Mouse (Mus musculus) ovary, postnatal 36 days (tissue): ENCODE results near the gene Pou4f2.

Experiments used
- DNase-seq: peaks from one replicate; pipeline ENCODE4 v3.0.0; 2022; ENCODE audit warnings: low spot score, mixed read lengths

Pou4f2 gene

DNA sequence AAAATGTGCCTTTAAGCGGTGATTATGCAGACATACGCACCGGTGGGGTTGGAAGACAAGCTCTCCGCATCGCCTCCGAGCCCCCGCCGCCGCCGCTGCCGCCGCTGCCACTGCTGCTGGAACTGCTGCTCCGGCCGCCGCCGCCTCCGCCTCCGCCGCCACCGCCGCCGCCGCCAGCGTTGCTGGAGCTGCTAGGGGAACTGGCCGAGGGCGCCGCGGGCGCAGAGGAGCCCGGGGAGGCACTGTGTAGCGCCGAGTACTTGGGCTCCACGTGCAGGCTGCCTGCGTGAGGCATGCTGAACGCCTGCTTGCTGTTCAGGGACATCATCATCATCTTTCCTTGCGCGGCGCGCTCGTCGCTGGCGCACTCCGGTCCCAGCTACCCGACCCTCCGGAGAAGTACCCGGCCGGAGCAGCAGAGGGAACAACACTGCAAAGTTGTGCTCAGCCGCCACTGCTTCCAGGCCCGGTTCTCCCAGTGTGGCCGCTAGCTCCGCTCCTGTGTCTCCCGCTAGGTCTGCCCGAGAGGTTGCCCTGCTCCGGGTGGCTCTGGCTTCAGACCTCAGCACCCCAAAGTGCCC lies at the start of gene Pou4f2:
Gene Pou4f2 (minus strand): TSS at position 575 of the 581 bp plus-strand sequence.
- DNase-seq, result peak; percentile 45

DNA sequence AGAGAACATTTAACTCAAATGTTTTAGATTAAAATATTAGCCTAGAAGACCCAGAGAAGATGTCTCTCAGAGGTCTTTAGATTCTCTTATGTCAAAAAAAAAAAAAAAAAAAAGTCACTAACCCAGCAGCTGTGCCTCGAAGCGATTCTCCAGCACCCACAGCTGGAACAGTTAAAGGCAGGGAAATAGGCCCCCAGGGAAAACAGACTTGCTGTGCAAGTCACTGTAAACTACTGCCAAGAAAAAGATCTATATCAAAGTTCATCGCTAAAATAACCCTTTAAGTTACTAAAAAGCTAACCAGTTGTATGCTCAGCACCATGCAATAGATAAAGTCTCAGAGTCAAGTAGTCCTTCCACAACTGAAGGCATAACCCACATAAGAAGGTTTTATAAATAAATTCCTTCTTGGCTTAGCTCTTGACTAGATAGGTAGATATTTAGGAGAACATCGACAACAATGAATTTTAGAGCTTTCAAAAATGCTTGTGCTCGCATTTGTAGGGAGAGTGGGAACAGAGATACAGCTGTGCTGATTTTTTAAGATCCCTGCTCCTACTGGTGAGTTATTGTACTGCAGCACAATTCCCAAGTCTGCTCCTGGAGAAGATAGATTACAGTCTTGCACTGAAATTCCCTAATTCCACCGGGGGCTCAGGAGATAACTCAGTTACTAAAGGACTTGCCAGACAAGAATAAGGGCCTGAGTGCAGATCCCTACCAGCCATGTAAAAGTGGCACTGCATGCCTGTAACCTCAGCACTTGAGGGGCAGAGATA lies 40.8 kb upstream of the Pou4f2 start:
- no peak for DNase-seq

DNA sequence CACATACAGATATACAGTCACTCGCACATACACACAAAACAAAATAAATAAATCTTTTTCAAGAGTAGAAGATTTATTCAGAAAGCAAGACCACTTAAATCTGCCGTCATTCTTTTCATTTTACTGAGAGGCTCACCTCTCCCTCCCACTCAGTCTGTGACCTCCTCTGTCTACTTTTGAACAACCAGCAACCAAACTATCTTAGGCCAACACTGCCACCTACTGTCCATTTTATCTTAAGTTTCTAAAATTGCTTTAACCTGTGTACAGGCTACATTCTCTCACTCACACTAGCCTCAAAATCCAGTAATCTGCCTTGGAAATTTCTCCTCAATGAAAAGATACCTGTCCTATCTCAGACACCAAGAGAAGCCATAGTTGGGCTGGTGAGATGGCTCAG lies 31.4 kb upstream of the Pou4f2 start:
- no peak for DNase-seq

DNA sequence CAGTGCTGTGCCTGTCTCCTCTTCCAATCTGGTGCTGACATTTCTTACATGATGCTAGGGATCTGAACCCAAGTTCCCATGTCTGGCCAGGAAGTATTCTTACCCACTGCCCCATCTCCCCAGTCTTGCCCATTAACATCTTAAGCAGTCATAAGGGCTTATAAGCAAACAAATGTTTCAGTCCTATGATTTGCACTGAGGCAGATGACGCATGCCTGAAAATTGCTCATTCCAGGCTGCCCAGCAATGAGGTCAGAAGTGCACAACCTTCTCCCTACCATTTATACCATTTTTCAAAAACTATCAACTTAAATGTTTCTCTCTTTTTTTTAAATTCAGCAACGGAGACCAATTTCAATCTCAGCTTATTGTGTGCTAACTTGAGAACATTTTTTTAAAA lies 27.5 kb upstream of the Pou4f2 start:
- no peak for DNase-seq

DNA sequence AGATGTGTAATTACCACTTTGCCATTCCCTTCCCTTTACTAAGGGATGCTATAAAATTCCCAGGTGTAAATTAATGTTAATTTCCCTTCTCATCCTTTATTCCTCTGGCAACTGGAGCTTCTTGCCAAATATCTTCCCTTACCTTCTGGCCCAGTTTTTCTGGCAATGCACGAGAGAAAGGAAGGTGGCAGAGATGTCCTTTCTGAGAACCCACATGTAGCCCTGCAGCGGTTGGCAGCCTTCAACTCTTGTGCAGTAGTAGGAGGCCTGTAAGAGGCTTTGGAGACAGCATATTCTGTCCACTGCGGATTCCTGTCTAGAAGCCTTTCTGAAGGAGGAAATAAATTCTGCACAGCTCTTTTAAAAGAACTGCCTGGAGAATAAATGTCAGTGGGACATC lies 20.0 kb upstream of the Pou4f2 start:
- no peak for DNase-seq

DNA sequence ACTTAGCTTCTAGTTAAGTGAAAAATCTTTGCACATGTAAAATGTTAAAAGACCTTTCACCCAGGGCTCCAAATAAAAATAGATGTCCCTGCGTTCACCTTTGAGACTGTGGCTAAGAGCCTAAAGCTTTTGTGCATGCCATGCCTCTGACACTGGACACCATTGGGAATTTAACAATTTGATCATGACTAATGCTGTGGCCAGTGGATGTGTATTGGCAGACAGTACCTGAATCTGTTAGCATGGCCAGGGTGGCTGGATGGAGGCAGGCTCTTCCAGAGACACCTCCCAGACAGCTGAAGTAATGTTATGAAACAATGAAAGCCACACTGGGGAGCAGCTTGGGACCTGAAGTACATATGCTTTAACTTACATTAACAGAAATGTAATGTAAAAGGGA lies 6.3 kb upstream of the Pou4f2 start:
- no peak for DNase-seq

DNA sequence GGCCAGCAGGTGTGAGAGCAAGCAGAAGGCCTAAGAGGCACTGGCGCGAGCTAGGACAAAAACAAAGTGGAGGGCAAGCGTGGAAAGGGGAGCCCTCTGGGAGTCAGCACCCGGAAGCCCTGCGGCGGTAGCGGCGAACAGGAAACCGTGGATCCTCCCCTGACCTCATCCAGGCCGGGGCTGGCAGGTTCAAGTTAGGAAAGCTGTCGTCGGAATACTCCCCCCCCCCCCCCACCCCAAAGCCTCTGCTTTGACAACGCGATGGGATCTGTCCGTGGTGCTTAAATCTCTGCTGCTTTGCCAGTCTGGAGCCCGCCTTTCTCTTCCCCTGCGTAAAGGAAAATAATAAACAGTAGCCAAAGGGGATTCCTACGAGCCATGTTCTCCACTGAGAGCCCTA lies 1.7 kb upstream of the Pou4f2 start:
- DNase-seq, result peak; percentile 50

DNA sequence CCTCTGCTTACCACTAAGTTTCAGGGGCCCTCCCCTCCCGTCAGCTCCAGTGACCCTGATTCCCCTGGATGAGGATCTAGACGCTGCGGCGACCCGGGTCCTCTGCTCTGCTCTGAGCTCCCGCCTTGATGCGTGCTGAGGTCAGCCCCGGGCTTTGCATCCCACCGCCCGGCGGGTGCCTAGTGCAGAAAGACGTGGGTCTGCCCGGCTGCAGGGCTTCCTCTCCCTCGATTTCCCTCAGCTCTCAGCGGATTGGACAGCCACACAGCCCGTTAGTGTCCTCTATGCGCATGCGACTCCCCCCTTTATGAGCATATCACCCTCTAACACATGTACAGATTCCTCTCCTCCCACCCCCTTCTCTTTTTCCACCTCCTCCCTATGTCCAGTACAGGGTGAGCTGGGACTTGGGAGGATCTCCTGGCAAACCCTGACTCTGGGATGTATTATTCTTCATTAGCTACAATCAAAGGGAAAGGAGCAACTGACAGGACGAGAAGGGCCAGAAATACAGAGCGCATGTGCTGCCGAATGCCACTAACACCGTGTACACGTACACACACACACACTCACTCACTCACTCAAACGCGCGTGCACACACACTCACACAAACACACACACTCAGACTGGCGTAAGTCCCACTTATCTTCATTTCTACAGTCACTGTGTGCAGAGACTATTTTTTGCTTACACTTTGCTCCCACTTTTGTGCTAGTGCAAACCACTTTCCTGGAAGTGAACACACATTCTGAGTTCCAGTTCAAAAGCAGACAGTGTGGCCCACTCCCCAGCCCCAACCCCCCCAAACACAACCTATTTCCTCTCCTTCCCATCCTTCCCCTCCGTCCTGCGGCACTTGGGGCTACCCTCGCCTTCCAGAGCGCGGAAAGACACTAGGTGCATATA lies 948 bp upstream of the Pou4f2 start:
- DNase-seq, result no peak

DNA sequence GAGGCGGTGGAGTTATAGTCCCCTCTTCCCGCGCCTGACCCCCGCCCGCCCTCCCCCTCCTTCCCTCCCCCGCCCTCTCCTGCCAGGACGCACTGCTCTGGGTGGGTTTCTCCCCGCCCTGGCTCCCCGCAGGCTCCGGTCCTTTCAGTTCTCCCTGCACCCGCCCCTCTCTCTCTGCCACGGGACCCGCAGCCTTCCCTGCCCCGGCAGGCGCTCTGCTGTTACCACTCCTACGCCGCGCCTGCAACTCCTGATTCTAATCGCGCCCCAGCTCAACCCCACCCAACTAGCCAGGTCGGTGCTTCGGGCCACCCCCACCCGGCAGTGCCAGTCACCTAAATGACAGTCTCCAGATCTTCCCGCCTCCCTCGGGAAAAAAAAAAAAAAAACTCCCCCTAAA lies 216 bp upstream of the Pou4f2 start:
- DNase-seq, result no peak

DNA sequence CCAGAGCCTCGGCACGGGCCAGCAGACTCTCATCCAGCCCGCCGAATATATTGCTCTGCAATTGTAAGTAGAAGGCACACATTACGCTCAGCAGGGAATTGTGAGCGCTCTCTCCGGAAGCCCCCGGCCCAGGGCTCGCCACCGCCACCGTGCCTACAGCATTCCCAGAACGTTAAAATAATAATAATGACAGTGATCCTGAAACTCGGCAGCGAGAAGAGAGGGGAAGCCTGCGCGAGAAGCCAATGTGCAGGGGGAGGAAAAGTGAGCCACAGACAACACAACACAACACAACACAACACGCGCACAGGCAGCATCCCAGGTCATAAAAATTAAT lies 853 bp downstream of the Pou4f2 start:
- DNase-seq, result no peak

DNA sequence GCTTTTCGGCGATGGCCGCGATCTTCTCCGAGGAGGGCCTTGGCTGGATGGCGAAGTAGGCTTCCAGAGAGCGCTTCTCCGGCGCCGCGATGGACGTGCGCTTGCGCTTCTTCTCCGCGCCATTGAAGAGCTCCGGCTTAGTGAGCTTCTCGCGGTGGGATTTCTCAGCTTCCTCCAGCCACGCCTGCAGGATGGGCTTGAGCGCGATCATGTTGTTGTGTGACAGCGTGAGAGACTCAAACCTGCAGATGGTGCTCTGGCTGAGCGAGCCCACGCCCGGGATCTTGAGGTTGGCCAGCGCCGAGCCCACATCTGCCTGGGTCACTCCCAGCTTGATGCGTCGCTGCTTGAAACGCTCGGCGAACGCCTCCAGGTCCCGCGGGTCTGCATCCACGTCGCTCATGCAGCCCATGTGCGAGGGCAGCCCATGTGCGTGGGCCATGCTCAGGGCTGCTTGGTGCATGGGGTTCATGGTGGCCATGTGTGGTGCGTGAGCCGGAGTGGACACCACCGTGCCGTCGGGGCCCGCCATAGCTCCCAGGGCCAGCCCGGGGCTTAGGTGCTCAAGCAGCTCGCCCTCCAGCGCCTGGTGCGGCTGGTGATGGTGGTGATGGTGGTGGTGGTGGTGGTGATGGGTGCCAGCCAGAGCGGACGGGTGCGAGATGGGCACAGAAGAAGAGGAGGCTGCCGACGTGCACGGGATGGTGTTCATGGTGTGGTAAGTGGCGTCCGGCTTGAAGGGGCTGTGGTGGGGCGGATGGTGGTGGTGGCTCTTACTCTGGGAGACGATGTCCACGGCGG lies 1.4 kb downstream of the Pou4f2 start:
- DNase-seq, result no peak

DNA sequence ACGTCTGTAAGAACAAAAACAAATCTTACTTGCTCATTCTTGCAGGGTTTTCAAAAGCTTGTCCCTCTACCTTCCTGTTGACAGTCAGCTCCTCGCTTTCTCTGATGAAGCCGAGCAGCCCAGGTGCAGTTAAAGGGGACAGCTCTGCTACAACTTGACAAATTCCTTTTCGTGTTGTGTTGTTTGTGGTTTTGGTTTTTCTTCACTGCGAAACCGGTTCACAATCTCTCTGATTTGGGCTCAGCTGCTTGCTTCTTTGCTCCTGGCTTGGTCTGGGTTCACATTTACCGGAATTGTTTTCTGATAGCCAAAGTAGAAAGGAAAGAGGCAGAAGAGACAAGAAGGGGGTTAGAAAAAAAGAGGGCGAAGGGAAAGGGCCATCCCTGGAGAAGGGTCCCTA lies 2.1 kb downstream of the Pou4f2 start:
- no peak for DNase-seq

DNA sequence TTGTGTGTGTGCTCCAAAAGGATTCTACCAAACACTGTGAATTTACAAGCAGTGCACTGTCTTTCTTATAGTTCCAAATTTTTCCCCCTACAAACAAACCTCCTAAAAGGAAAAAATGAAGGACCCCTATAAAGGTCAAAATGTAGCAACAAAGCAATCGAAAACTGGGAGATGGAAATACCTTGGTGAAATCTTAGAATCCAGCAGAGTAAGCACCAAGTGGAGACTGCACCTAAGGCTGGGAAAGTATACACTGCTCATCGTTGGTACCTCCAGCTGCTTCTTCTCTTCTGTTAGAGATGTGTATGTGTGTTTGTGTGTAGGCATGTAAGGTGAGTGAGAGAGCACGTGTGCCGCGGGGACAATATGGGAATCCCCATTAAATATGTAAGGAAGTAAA lies 3.1 kb downstream of the Pou4f2 start:
- no peak for DNase-seq

DNA sequence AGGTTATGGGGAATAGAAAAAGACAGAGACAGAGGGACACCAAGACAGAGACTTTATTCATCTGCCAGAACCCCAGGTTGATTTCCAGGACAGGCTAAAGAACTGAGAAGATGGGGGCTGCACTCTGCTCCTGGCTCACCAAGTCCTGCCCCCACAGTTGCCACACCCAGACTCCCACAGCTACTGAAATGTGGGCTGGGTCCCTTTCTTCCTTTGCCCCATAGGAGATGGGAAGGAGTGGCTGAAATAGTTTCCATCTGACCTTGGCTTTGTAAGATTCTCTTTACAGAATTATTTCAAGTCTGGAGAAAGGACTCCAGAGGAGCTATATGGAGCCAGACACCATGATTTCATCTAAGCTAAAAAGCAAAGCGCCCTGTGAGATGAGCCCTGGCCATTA lies 4.0 kb downstream of the Pou4f2 start:
- DNase-seq, result no peak

DNA sequence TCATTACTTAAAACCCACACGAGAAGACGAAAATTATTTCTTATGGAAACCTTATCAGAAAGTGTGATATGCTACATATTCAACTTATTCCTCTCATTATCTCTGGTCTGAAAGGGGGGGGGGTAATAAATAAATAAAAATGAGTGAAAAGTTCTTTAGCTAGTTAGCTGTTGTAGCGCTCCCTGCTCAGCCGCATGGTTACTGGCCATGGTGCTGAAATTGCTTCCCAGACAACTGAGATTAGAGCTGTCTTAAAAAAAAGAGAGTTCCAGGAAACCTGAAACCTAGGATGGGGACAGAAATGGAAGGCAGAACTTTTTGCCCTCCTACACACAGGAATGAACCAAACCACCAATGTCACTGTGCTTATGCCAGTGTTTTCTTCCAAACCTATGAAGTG lies 5.1 kb downstream of the Pou4f2 start:
- peak; percentile 49 for DNase-seq

DNA sequence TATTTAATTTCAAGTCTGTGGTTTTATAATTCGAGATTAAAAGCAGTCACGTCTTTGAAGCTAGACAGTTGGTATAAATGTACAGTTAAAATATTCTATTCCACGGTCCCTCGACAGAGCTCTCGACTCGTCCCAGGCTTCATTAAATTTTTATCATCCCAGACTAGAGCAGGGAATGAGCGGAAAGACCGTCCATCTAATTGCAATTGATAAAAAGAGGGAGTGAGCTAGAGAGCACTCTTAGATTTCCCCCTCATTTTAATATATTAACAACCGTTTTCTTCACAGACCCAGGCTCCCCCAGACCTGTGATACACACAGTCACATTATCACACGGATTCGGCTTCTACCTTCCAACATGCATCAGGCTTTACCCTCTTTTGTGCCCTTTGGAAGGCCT lies 8.3 kb downstream of the Pou4f2 start:
- no peak for DNase-seq

DNA sequence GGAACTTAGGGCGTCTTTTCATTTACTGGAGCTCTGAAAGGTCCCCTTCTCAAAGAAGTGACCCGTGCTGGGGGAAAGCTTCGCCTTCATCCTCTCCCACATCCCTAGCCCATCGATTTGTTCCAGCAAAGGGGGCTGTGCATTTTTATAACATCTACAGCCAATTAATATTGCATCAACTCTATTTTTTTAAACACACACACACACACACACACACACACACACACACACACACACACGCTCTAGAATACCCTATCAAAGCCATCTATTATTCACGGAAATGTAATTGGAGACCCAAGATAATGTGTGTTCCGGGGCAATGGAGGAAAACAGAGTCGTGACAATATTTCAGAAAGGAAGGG lies 8.7 kb downstream of the Pou4f2 start:
- DNase-seq, result no peak

DNA sequence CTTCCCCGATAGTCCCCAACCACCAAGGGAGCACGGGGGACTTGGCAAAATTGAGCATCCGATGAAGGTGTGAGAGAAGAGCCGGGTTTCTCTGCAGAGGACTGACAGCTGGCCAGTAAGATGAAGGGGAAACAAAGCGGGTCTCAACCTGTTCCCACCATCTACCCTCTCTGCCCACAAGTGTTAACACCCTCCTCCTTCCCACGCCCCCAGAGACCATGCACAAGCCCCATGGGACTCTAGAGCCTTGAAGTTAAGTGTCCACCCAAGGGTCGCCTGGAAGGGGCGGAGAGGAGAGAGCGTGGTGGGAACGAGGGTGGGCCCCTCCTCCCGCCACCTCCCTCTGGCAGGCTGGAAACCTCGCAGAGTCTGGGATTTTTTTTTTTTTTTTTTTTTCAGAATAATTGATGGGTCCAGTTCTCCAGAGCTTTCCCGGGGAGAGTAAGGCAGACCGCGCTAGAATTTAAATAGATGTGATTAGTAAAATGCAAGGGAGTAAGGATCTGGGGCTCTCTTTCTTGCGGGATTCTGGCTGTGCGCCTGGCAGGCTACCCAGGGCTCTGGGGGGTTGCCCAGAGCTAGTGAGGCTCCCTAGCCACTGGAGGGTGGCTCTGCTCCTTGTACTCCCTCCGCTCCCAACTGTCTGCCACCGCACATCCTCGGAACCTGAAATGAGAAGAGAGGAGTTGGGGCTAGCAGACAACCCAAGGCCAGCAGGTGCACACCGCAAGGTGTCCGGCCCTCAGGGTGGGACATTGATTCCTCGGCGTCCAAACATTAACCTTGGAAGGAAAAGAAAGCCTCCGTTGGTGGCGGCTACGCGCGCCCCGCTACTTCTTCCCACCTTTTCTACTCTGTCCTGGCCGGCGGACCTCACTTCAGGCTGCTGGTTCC lies 9.3 kb downstream of the Pou4f2 start:
- DNase-seq, result no peak

DNA sequence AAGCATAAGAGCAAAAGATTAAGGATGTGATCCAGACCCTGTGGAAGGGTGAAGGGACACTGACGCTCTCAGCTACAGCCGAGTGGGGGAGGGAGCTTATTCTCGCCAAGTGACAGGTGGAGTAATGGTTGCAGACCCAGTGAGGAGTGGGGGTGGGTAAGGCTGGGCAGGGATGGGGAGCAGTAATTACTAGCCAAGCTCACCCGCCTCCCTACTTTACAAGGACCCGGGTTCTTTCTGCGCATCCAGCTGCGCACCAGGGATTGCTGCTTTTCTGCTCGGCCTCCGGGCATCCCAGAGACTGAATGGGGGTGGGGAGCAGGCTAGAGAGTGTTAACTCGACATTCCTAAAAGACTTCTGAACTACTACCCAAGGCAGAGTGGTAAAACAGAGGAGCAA lies 10.0 kb downstream of the Pou4f2 start:
- no peak for DNase-seq

DNA sequence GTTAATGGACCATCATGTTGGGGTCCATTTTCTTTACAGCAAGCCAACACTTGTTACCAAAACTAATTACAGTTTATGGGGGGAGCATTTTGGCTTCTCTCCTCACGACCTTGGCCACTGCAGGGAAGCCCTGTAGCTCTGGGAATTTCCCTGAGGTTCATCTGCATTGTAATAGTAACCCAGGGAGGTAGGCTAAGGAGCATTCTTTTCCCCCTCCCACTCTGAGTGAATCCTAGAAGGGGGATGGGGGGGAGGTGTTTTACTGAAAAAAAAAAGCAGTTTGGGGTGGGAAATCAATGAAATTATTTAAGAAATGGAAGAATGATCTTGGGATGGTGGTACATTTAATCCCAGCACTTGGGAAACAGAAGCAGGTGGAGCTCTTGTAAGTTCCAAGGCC lies 12.5 kb downstream of the Pou4f2 start:
- DNase-seq, result no peak

DNA sequence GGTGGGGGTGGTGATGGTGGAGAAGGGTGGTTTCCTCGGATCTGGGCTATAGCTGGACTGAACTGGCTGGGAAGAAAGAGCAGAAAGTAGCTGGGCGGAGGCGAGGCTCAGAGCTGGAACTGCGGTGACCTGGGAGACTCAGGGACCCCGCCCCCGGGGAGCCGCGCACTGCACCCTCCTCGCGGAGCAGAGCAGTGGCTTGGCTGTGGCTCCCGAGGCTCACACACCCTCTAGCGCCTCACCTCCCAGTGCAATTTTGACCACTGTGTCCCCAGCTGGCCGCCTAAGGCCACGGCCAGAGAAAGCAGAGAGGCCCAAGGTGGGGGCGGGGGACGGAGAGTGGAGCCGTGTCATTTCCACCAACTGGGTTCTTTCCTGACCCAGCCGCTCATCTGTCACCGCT lies 16.3 kb downstream of the Pou4f2 start:
- peak; percentile 65 for DNase-seq
